Mouse (Mus musculus) lung, postnatal 0 days (tissue): ENCODE measurements around the gene Rnf144b.

Source experiments
- CTCF ChIP-seq: IDR thresholded peaks from 2 replicates; pipeline ENCODE4 v1.5.1; 2016; ENCODE audit warnings: antibody characterized with exemption, mild to moderate bottlenecking
- EP300 ChIP-seq: IDR thresholded peaks from 2 replicates; pipeline ENCODE4 v1.6.1; 2016; ENCODE audit warnings: antibody characterized with exemption, mild to moderate bottlenecking, control low read depth

DNA sequence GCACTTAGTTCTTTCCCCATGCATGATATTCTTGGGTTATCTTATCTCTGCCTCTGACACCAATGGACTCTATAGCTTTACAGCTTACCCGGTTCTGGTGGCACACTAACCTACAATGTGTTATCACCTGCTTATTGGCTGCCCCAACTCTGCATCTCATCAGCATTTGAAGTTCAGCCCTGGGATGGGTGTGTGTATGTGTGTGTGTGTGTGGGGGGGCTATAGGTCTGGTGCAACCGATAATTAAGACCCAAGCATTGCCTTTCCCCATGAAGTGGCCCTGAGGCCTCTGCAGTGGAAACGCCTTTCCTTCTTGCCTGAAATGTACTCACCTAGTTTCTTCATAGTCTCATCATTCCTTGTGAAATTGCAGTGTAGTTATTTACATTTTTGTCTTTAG lies 6.5 kb upstream of the Rnf144b start:
- TF ChIP-seq CTCF (no peak), EP300 (no peak)
